Mouse (Mus musculus) cortical plate, adult 2 months (tissue): ENCODE measurements at regions not wholly inside any gene's neighbourhood (a gene's known extent, or its start where the extent isn't known, plus 50 kb on each side); places are given as distances from the start of the nearest gene placed in this dataset.

Experiments used
- H3K27ac ChIP-seq: fragments of 200-500 bp; 2 replicates; pipeline ENCODE4 v1.5.1; 2012; ENCODE audit warnings: low read length, control low read depth, inconsistent platforms; ENCODE audit not compliant: insufficient read depth
- H3K4me1 ChIP-seq: fragments of 200-500 bp; 2 replicates; pipeline ENCODE4 v1.6.1; 2011; ENCODE audit warnings: low read length; ENCODE audit not compliant: control insufficient read depth, insufficient read depth
- H3K4me3 ChIP-seq: fragments of 200-500 bp; 2 replicates; pipeline ENCODE4 v1.5.1; 2011; ENCODE audit warnings: mild to moderate bottlenecking, low read length, control low read depth; ENCODE audit not compliant: insufficient read depth
- CTCF ChIP-seq: fragments of 200-500 bp; IDR thresholded peaks from 2 replicates; pipeline ENCODE4 v1.5.1; 2011; ENCODE audit warnings: mild to moderate bottlenecking, control low read depth, low read length; ENCODE audit not compliant: insufficient read depth; ENCODE audit errors: extremely low read depth
- POLR2A ChIP-seq: fragments of 200-500 bp; IDR thresholded peaks from 2 replicates; pipeline ENCODE4 v1.6.1; 2011; ENCODE audit warnings: mild to moderate bottlenecking, low read length, control low read depth; ENCODE audit not compliant: insufficient read depth; ENCODE audit errors: extremely low read depth

DNA sequence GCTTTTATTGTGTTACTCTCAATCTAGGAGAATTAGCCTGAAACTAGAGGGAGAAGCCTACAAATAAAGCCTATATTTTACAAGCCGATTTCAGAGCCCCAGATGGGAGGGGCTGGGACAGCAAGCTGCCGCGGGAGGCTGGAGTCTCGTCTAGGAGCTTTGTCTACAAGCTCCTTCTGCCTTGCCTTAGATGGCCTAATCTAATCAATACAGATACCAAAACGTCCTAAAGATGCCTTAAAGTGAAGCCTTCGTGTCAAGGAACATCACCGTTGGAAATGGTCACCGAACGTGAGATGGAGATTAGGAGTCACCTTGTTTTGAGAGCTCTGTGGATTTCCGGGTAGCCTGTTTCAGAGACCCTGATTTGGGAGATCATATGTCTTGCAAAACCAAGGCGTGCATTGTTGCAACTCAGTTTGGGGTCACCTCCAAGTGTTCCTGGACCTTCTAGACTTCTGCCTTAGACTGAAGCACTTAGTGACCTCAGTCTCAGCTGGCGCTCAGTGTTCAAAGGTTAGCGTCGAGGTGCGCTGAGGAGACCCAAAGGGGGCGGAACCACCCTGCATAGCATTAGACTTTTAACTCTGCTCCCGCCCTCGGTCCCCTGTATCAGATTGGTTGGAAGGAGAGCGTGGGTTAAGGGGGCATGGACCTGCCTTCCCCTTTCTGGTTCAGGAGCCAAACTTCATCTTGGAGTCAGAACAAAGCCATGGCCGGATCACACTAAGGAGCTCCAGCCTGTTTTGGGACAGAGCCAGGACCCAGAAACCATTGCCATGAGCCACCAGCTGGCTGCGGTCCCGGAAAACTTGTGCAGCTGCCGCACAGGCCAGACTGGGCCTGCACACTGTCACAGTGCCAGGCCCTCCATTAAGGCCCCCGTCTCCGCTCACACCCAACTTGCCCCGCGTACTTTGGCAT, 174.9 kb upstream of the Jmjd1c start:
- peak overlapping the region; percentile 82 for H3K27ac ChIP-seq
- TF ChIP-seq CTCF (no peak), POLR2A (no peak)

GRCm38 (mm10) chr10:66921776-66922175, 174.1 kb upstream of the Jmjd1c start:
- Histone ChIP-seq H3K27ac (no peak overlapping the region), H3K4me1 (peaks cover 3% of the 10 kb centered on the region; the same call in 1 of the 2 replicates), H3K4me3 (no peak overlapping the region)
- TF ChIP-seq POLR2A (no peak), CTCF (no peak)

More for the DNA sequence above, 174.9 kb upstream of the Jmjd1c start:
- H3K4me3 ChIP-seq: peak overlapping the region; percentile 25; the same call in 1 of the 2 replicates
- peaks cover 3% of the 10 kb centered on the region; the same call in 1 of the 2 replicates for H3K4me1 ChIP-seq

DNA sequence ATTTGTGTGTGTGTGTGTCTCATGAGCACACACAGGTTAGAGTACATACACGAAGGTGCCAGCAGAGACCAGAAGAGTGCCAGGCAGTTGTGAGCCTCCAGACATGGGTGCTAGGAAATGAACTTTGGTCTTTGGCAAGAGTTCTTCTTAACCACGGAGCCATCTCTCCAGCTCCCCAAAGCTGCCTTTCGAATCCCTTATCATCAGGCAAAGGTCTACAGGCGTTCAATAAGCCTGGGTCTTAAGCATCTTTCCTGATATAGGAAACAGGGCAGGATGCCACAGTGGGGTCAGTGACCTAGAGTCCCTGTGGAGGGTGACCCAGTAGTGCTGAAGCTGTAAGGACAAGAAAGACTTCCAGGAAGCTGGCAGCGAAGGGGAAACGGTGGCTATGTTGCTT, 173.6 kb upstream of the Jmjd1c start:
- no peak for TF ChIP-seq CTCF
- TF ChIP-seq POLR2A: no peak
- no peak overlapping the region for H3K4me3 ChIP-seq
- peaks cover 3% of the 10 kb centered on the region; the same call in 1 of the 2 replicates for H3K4me1 ChIP-seq
- no peak overlapping the region for H3K27ac ChIP-seq

- Histone ChIP-seq H3K4me1 (peaks cover 3% of the 10 kb centered on the region; the same call in 1 of the 2 replicates), H3K4me3 (no peak overlapping the region), H3K27ac (no peak overlapping the region)
- TF ChIP-seq POLR2A (no peak), CTCF (no peak)
Measured at GRCm38 (mm10) chr10:66923947-66924346, 172.0 kb upstream of the Jmjd1c start.

GRCm38 (mm10) chr10:66924418-66924817, 171.5 kb upstream of the Jmjd1c start:
- Histone ChIP-seq H3K4me3 (no peak overlapping the region), H3K27ac (no peak overlapping the region), H3K4me1 (peaks cover 3% of the 10 kb centered on the region; the same call in 1 of the 2 replicates)
- TF ChIP-seq CTCF (no peak), POLR2A (no peak)

- peaks cover 2% of the 10 kb centered on the region; the same call in 1 of the 2 replicates for H3K4me1 ChIP-seq
- H3K27ac ChIP-seq: no peak overlapping the region
- H3K4me3 ChIP-seq: no peak overlapping the region
- TF ChIP-seq CTCF (no peak), POLR2A (no peak)
Measured at GRCm38 (mm10) chr10:66925553-66926127, 170.3 kb upstream of the Jmjd1c start.

DNA sequence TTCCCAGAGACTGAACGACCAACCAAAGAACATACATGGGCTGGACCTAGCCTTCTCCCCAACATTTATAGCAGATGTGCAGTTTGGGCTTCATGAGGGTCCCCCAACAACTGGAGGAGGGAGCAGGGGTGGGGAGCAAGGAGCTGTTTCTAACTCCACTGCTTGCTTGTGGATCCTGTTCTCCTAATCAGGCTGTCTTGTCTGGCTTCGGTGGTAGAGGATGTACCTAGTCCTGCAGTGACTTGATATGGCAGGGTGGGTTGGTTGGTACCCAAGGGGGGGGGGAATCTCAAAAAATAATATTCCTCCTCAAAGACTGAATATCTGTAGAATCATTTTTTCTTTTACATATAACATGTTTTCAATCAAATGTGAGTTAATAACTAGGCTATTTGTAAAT, 168.3 kb upstream of the Jmjd1c start:
- H3K4me3 ChIP-seq: no peak overlapping the region
- H3K4me1 ChIP-seq: no peaks in the 10 kb centered on the region
- no peak overlapping the region for H3K27ac ChIP-seq
- TF ChIP-seq POLR2A: no peak
- TF ChIP-seq CTCF: no peak

- Histone ChIP-seq H3K4me1 (no peaks in the 10 kb centered on the region), H3K27ac (no peak overlapping the region), H3K4me3 (no peak overlapping the region)
- TF ChIP-seq POLR2A (no peak), CTCF (no peak)
Measured at GRCm38 (mm10) chr10:66928211-66928990, 167.5 kb upstream of the Jmjd1c start.

DNA sequence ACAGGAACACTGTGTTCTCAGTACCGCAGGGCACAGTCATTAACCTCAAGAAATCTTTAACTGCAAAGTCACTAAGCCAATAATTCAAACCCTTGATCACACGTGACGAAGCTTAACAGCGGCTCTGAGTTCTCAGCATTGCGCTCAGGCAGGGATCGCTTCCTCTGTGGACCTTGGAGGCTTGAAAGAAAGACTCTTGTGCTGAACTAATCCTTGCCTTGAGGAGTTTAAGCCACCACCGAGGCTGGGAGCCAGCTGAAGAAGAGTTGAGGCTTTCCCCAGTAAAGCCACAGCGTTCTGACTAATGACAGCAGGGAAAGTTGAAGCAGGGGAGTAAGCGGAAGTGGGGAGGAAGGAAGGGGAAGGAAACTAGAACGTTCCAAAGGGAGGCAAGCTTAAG, 165.4 kb upstream of the Jmjd1c start:
- TF ChIP-seq CTCF (no peak), POLR2A (no peak)
- Histone ChIP-seq H3K4me1 (no peaks in the 10 kb centered on the region), H3K27ac (no peak overlapping the region), H3K4me3 (no peak overlapping the region)

DNA sequence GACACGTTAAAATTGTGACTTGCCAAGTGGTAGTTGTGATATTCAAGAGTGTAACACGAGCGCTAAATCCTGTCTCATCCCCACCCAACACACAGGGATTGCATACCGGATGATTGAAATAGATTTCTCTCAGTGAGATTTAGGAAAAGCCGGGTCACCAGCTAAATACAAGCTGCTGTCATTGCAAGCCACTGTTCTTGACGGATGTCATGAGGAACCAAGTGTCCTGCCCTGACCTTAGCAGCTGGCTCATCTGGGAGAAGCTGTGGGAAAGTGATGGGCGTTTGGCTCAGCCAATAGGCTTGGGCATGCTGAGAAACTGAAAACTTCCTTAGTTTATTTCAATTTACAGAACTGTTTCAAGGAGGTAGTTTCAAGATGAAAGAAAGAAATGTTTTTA, 164.4 kb upstream of the Jmjd1c start:
- Histone ChIP-seq H3K4me1 (no peaks in the 10 kb centered on the region), H3K27ac (no peak overlapping the region), H3K4me3 (no peak overlapping the region)
- TF ChIP-seq POLR2A (no peak), CTCF (no peak)
